Mouse (Mus musculus) brain, adult 2 months (tissue): Measurements from ENCODE around the gene Tekt5.

Source experiments
- DNase-seq: peaks from one replicate; pipeline ENCODE4 v3.0.0; 2011; ENCODE audit warnings: low read depth, low spot score

The Tekt5 gene

GRCm38 (mm10) chr16:10394699-10395540, at the start of gene Tekt5:
Gene Tekt5, minus strand, starts transcription at chr16:10395490.
- DNase-seq: peak; percentile 65

GRCm38 (mm10) chr16:10443723-10444122, 48.4 kb upstream of the Tekt5 start:
- peak; percentile 65 for DNase-seq

- no peak for DNase-seq
Observed at GRCm38 (mm10) chr16:10441761-10442160, 46.5 kb upstream of the Tekt5 start.

GRCm38 (mm10) chr16:10441328-10441727, 46.0 kb upstream of the Tekt5 start:
- DNase-seq: no peak

- no peak for DNase-seq
Observed at GRCm38 (mm10) chr16:10438055-10438454, 42.8 kb upstream of the Tekt5 start.

DNA sequence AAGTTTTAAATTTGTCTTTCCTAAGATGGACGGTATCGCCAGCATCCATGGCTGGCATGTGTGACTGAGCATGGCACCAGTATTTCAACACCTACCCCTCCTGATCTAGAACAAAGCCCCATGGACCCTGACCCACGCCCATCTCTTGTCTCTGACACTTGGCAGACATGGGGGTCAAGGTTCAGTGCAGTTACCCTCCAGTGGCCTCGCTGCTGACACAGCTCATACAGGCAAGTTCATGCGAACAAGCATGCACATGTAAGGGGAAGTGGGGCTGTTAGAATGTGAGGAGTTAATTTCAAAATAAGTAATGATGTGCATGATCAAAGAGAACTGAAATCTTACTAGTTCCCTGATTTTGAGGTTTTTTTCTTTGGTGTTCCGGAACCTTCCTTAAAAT, 40.9 kb upstream of the Tekt5 start:
- DNase-seq: no peak

DNA sequence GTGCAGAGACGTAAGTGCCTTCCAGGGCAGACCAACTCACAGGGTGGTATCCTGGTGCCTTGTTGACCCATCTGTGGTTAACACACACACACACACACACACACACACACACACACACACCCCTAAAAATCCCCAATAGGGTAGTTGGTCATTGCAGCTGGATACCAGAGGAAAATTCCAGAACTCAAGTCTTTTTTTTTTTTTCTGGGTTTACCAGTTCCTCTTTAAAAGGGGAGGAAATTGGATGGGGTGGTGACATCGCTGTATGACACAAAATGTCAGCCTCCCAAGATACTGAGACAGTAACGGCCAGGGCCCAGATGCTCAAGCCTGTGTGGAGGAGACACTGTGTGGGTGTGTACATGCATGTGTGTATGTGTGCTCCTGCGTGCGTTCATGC, 38.1 kb upstream of the Tekt5 start:
- DNase-seq: no peak

GRCm38 (mm10) chr16:10432387-10432786, 37.1 kb upstream of the Tekt5 start:
- peak; percentile 52 for DNase-seq

DNA sequence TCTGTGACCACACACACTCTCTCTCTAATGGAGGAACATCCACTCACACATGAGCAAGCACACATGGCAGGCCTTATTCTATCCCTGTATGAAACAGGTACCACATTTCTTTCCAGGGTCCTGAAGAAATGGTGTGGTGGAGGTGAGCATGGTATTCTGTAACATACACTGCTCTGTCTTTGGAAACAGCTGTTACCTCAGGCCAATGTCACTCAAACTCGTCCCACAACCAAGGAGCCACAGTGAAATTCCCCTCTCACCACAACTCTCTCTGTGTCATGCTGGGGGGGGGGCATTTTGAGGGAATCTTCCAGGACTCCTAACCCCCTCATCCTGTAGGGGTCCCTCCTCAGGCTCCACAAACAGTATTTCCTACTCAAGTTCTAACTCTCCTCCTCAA, 36.6 kb upstream of the Tekt5 start:
- no peak for DNase-seq

DNA sequence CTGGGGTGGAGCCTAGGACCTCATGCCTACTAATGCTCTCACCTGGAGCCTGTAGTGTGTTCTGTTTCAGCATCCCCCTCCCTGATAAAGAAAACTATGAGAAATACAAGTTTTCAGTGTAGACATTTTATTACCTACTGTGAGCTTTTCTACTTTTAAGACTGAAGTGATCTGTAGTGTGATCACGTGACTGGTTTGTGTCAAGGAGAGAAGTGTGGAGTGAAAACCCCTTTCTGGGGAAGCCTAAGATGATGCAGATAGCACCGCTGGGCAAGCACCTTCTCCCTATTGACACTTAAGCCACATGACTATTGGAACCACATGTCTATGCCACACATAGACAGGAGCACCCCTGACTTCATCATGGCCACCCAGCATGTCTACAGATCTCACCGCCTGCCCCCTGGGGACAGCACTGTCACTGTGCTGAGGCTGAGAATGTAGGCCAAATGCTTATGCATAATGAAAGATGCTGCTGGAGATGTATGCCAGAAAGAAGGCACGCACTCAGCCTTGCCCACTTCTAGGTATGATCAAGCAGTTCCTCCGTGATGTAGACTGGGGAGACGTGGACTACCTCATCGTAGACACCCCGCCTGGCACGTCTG, 25.3 kb upstream of the Tekt5 start:
- no peak for DNase-seq

- DNase-seq: peak; percentile 46
Observed at GRCm38 (mm10) chr16:10417723-10418259, 22.5 kb upstream of the Tekt5 start.

- no peak for DNase-seq
Observed at GRCm38 (mm10) chr16:10416866-10417265, 21.6 kb upstream of the Tekt5 start.

DNA sequence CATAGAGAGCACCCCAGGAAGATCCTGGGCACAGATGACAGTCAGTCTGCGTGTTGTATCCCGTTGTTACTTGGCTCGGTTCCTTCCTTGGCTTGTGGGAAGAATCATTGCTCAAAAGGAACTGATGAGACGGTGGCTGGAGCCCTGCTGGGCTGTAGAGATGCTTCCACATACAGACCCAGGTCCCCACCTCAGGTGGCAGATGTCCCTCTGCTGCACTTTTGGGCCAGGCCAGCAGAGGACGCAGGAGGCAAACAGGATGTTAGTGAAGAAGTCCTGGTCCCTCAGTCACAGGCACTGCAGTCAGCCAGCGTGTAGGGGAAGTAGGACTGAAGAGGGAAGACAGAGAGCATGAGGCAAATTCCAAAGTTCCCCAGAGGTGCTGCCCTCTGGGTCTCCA, 20.7 kb upstream of the Tekt5 start:
- peak; percentile 62 for DNase-seq

- DNase-seq: peak; percentile 97
Observed at GRCm38 (mm10) chr16:10411764-10412746, 16.8 kb upstream of the Tekt5 start, which contains the start of gene Nubp1. Gene Nubp1, plus strand, starts transcription at chr16:10411948.

GRCm38 (mm10) chr16:10399160-10399559, 3.9 kb upstream of the Tekt5 start:
- DNase-seq: peak; percentile 81

- no peak for DNase-seq
Observed at GRCm38 (mm10) chr16:10398755-10399154, 3.5 kb upstream of the Tekt5 start.

DNA sequence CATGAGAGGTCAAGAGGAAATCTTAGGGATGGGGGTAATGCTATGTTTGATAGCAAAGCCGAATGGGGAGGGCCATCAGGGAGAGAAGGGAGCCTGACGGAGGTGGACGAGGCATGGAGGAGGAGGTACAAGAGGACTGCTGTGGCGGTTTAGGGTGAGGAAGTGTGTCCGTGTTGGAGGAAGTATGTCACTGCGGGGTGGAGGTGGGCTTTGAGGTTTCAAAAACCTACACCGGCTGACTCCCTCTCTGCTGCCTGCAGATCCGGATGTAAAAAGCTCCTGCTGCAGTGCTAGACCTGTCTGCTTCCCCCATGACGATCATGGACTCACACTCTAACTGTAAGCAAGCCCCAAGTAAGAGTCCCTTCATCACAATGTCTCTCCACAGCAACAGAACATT, 2.7 kb downstream of the Tekt5 start:
- DNase-seq: no peak

GRCm38 (mm10) chr16:10388634-10389365, 6.5 kb downstream of the Tekt5 start:
- DNase-seq: no peak

GRCm38 (mm10) chr16:10385261-10385660, 10.0 kb downstream of the Tekt5 start:
- no peak for DNase-seq

DNA sequence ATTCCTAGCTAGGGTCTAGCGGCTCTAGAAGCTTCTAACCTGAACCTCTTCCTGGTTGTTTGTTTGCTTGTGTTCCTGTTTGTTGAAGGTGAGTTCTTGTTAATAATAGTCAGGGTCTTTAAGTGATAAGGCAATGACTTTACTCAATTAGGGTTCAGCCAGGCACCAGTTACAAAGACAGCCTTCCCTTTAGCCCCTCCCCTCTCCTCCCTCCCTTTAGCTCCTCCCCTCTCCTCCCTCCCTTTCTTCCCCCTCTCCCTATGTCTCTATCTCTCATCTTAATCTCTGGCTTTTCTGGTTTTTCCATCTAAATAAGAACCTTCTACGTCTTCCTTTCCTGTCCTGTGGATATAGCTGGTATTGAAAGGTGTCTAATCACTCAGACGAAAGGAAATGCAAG, 10.7 kb downstream of the Tekt5 start:
- DNase-seq: no peak

GRCm38 (mm10) chr16:10384060-10384497, 11.2 kb downstream of the Tekt5 start:
- no peak for DNase-seq
